Mouse (Mus musculus): Measurements from ENCODE around the gene BC035947. TPM values are rescaled to one million over a fixed set of nuclear protein-coding genes. Genes with fewer than 3 reads are reported as not detected.

Gene BC035947
- polyA plus RNA-seq (2017; shearing (Covaris generic)): not detected

DNA sequence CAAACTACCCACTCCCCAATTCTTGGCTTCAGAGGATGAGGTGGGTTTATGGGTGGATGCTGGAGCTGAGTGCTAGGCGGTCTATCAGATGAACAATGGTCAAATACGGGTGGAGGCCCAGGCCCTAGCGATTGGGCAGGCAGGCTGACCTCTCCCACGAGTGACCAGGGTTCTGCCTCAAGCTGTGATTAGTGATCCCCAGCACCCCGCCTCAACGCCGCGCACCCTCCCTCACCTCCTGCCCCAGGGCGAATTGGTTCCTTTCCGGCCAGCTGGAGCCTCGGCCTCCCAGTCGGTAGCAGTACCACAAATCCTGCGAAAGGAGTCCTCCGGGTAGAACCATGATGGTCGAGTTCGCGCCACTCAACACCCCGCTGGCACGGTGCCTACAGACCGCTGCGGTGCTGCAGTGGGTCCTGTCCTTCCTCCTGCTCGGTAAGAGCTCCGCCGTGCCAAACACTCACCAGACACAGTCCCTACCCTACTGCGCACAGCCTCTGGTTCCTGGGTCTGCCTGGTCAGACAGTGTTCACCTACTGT, at the start of gene BC035947:
BC035947 (minus strand) TSS at position 538 of the 540 bp plus-strand sequence.

DNA sequence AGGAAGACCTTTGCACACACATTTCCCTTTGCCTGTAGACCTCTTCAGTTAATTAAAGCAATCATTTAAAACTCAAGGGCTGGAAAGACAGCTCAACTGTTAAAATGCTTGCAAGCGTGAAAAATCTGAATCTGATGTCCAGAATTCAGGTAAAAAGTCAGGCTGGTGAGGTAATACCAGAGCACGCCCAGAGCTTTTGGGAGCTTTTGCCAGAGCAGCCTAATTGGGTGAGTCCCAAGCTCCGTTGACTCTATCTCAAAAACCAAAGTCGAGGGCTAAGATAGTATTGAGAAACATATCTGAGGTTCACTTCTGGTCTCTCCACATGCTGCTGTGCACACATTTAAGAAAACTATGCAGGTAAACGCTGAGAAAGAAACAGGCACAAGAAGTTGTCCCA, 1.1 kb downstream of the BC035947 start, which contains the start of gene Mogat1:
Mogat1 (plus strand) TSS at position 130 of the 400 bp plus-strand sequence.

DNA sequence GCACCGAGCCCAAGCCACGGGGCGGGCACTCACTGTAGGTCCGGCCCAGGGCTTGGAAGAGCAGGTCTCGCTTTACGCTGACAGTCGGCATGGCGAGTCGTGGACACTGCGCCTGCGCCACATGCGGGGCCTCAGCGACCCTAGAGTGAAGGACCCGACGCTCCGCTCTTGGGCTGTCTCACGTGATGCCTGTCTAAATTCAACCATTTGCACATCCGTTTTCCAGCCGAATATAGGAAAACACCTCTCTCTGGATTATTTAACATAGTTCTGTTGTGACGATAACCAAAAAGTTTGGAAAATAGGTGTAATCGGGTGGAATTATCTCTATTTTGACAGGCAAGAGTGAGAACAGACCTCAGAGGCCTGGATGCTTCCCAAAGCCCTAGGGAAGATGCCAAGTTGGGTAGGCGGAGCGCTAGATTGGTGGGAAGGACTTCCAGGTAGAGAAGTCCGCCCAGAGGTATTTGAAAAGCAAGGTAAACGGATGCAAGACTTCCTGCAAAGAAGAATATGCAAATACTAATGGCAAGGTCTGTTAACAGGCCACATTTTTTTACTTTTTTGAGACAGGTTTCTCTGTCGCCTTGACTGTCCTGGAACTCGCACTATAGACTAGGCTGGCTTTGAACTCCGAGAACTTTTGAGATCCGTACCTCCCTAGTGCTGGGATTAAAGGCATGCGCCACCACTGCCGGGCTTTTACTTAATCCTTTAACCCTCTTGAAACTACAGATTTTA, 23.0 kb downstream of the BC035947 start, which contains the start of gene Farsb:
Farsb (minus strand) TSS at position 146 of the 741 bp plus-strand sequence.

Other genes with a start within 250 kb of the BC035947 start
- gene Sgpp2, start 201.8 kb downstream of the BC035947 start, polyA plus RNA-seq (2017; shearing (Covaris generic)): 0.34 TPM
- 71.1 TPM for gene Farsb, start 23.3 kb downstream of the BC035947 start, polyA plus RNA-seq (2017; shearing (Covaris generic))
- gene Mogat1, start 1.2 kb downstream of the BC035947 start, polyA plus RNA-seq (2017; shearing (Covaris generic)): not detected
- gene Acsl3, start 145.7 kb upstream of the BC035947 start, polyA plus RNA-seq (2017; shearing (Covaris generic)): 14.2 TPM
- gene Utp14b, start 145.9 kb upstream of the BC035947 start, polyA plus RNA-seq (2017; shearing (Covaris generic)): 1.8 TPM

Measured in effector memory CD4-positive, alpha-beta T cell, adult 7 months (primary cell).